Mouse (Mus musculus) heart, embryonic 15.5 days (tissue): ENCODE results near the gene Homer3. TPM values are rescaled to one million over a fixed set of nuclear protein-coding genes. Genes with fewer than 3 reads are reported as not detected.

Experiments used
- ATAC-seq: fragments of 200-750 bp; cut with Nextera tagmentation; replicated peaks from 2 replicates; pipeline ENCODE4 v1.8.0; 2017; ENCODE audit warnings: low read depth, moderate TSS enrichment; ENCODE audit not compliant: insufficient number of reproducible peaks, insufficient read depth, low FRiP score
- H3K27ac ChIP-seq: fragments of 300-500 bp; sonication (generic); 2 replicates; pipeline ENCODE4 v1.5.1; 2015; ENCODE audit warnings: mild to moderate bottlenecking, inconsistent platforms
- H3K27me3 ChIP-seq: fragments of 300-500 bp; sonication (generic); 2 replicates; pipeline ENCODE4 v1.6.1; 2015; ENCODE audit warnings: inconsistent platforms
- H3K36me3 ChIP-seq: fragments of 300-500 bp; sonication (generic); 2 replicates; pipeline ENCODE4 v1.6.1; 2015; ENCODE audit warnings: mild to moderate bottlenecking, inconsistent platforms
- H3K4me1 ChIP-seq: fragments of 300-500 bp; sonication (generic); replicated peaks from 2 replicates; pipeline ENCODE4 v1.6.1; 2015; ENCODE audit warnings: inconsistent platforms
- H3K4me2 ChIP-seq: fragments of 300-500 bp; sonication (generic); 2 replicates; pipeline ENCODE4 v1.6.1; 2015; ENCODE audit warnings: inconsistent platforms, mild to moderate bottlenecking, moderate library complexity
- H3K4me3 ChIP-seq: fragments of 300-500 bp; sonication (generic); 2 replicates; pipeline ENCODE4 v1.5.1; 2015; ENCODE audit warnings: mild to moderate bottlenecking, inconsistent platforms
- H3K9ac ChIP-seq: fragments of 300-500 bp; sonication (generic); 2 replicates; pipeline ENCODE4 v1.6.1; 2015; ENCODE audit warnings: mild to moderate bottlenecking, inconsistent platforms
- H3K9me3 ChIP-seq: fragments of 300-500 bp; sonication (generic); replicated peaks from 2 replicates; pipeline ENCODE4 v1.6.1; 2016; ENCODE audit warnings: inconsistent platforms
- WGBS: fragments of 180-500 bp; shearing (Covaris S2); methylation state at CpG from one replicate; pipeline ENCODE4 v1.1.7; 2015; ENCODE audit warnings: mixed read lengths; 5-methylcytosine and 5-hydroxymethylcytosine counted together
- polyA plus RNA-seq: library from polyadenylated mRNA; unstranded; fragments of >200 nt; fragmentation: Nextera tagmentation; extraction: Ambion mirVana; gene quantifications from 2 replicates; pipeline ENCODE4 v1.2.1, GENCODE M21; 2015

The Homer3 gene
- polyA plus RNA-seq, 1 experiment from 2014 or later: 24.2 TPM

DNA sequence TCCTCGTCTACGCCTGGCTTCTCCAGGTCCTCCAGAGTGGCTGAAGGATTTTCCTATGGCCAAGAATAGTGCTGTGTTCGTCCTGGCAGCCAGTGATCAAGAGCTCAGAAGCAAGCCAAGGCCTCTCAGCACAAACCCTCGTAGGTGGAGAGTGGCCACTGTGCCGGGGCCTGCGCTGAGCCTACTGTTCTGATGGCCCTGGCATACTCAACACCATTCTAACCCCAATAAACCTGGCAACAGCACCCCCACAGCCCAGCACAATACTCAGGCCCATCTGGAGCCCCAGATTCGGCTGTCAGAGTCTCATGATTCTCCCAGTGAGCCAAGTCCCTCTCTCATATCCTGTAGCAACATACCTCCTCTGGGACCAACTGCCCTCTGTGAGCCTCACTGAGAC is 58.0 kb downstream of the Homer3 start:
- no peaks in the 10 kb centered on the region for H3K27me3 ChIP-seq
- no peaks in the 10 kb centered on the region for H3K9me3 ChIP-seq
- ATAC-seq: no peak
- no peak overlapping the region for H3K4me2 ChIP-seq
- no peak overlapping the region for H3K4me3 ChIP-seq
- no peak overlapping the region for H3K9ac ChIP-seq
- H3K36me3 ChIP-seq: peaks cover 78% of the 10 kb centered on the region
- H3K27ac ChIP-seq: no peak overlapping the region
- peaks cover 2% of the 10 kb centered on the region; the same call in 1 of the 2 replicates for H3K4me1 ChIP-seq
- WGBS: 87% methylated on average over 7 of the region's 7 CpGs

DNA sequence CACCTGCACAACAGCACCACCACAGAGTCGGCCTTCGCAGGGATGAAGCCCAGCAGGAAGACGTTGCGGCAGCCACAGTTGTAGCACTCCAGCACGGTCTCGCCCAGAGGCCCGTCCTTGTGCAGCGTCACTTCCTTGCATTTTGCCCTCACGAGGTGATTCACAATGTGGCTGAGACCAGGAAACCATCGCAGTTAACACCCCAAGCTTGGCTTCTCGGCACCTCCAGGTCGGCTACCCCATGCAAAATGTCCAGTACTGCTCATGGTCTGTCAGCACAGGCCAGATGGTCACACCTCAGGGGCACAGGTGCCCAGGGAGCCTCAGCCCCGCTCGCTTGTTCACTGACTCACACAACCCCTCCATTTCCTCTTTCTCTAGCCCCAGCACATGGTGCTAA is 59.4 kb downstream of the Homer3 start:
- no peaks in the 10 kb centered on the region for H3K27me3 ChIP-seq
- 92% methylated on average over 14 of the region's 14 CpGs for WGBS
- peaks cover 2% of the 10 kb centered on the region; the same call in 1 of the 2 replicates for H3K4me1 ChIP-seq
- no peaks in the 10 kb centered on the region for H3K9me3 ChIP-seq
- no peak overlapping the region for H3K4me2 ChIP-seq
- no peak overlapping the region for H3K27ac ChIP-seq
- no peak for ATAC-seq
- no peak overlapping the region for H3K4me3 ChIP-seq
- peaks cover 65% of the 10 kb centered on the region for H3K36me3 ChIP-seq
- H3K9ac ChIP-seq: no peak overlapping the region

DNA sequence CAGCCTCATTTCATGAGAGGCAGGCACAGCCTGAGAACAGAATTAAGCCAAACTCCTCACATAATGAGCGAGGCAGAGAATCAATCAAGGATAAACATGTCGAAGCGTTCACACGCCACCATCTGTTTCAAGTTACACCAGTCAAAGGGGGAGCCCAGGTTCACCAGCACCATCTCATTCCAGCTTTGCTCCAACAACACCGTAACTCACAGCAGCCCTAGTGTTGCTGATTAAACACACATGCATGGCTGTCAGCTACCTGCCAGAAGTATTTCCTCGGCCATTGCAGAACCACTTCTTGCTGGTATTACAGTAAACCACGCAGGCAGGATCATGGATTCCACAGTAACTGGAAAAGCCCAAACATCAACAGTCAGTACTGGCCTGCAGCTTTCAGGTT is 60.4 kb downstream of the Homer3 start:
- peaks cover 54% of the 10 kb centered on the region for H3K36me3 ChIP-seq
- 83% methylated on average over 7 of the region's 7 CpGs for WGBS

DNA sequence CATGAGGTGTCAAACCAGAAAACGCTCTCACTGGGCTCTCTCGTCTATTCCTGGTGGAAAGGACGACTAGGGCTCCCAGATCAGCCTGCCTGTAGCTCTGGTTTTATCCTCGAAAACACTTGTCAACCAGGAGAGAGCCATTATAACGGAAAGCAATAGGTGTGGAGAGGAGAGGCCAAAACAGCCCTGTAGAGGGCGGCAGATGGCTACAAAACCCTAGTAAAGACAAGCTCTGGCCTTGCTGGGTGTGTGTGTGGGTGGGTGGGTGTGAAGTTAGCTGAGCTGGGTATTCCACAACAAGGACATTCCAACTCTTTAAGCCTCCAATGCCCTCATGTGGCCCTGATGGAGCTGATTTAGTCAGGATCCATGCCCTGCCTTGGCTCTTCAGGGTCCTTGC is 61.1 kb downstream of the Homer3 start:
- Histone ChIP-seq H3K9ac (no peak overlapping the region), H3K9me3 (no peaks in the 10 kb centered on the region), H3K27me3 (no peaks in the 10 kb centered on the region), H3K4me2 (no peak overlapping the region), H3K4me1 (peaks cover 10% of the 10 kb centered on the region), H3K4me3 (no peak overlapping the region), H3K27ac (no peak overlapping the region), H3K36me3 (peaks cover 48% of the 10 kb centered on the region)
- WGBS: 59% methylated on average over 6 of the region's 6 CpGs
- no peak for ATAC-seq

More for the DNA sequence above, 60.4 kb downstream of the Homer3 start:
- H3K27ac ChIP-seq: no peak overlapping the region
- H3K4me3 ChIP-seq: no peak overlapping the region
- H3K9ac ChIP-seq: no peak overlapping the region
- no peak for ATAC-seq
- no peak overlapping the region for H3K4me2 ChIP-seq
- no peaks in the 10 kb centered on the region for H3K9me3 ChIP-seq
- no peaks in the 10 kb centered on the region for H3K27me3 ChIP-seq
- H3K4me1 ChIP-seq: peaks cover 4% of the 10 kb centered on the region

Other genes starting within 250 kb of the Homer3 start
- 32.0 and 43.5 TPM in 2 replicates for gene Mau2, start 240.1 kb upstream of the Homer3 start, polyA plus RNA-seq
- gene Sugp1, start 240.0 kb upstream of the Homer3 start, polyA plus RNA-seq: 25.4 and 31.5 TPM in 2 replicates
- gene Tm6sf2, start 209.9 kb upstream of the Homer3 start, polyA plus RNA-seq: 0.60 and 1.0 TPM in 2 replicates
- 0.03 TPM in 1 of 2 replicates, not detected in the other for gene Hapln4, start 199.4 kb upstream of the Homer3 start, polyA plus RNA-seq
- 0.16 and 0.71 TPM in 2 replicates for gene Ncan, start 162.0 kb upstream of the Homer3 start, polyA plus RNA-seq
- gene Nr2c2ap, start 151.5 kb upstream of the Homer3 start, polyA plus RNA-seq: 29.5 and 35.6 TPM in 2 replicates
- gene Rfxank, start 143.7 kb upstream of the Homer3 start, polyA plus RNA-seq: 16.5 and 19.9 TPM in 2 replicates
- 31.5 and 38.7 TPM in 2 replicates for gene Borcs8, start 143.3 kb upstream of the Homer3 start, polyA plus RNA-seq
- 0.28 and 0.44 TPM in 2 replicates for gene Mef2b, start 143.1 kb upstream of the Homer3 start, polyA plus RNA-seq
- 77.6 and 89.7 TPM in 2 replicates for gene Tmem161a, start 110.5 kb upstream of the Homer3 start, polyA plus RNA-seq
- 7.6 and 12.5 TPM in 2 replicates for gene Slc25a42, start 70.5 kb upstream of the Homer3 start, polyA plus RNA-seq
- 22.1 and 27.4 TPM in 2 replicates for gene Sugp2, start 48.6 kb upstream of the Homer3 start, polyA plus RNA-seq
- gene Armc6, start 48.4 kb upstream of the Homer3 start, polyA plus RNA-seq: 16.4 and 24.0 TPM in 2 replicates
- 25.2 and 33.6 TPM in 2 replicates for gene Ddx49, start 19.7 kb downstream of the Homer3 start, polyA plus RNA-seq
- gene Cope, start 19.7 kb downstream of the Homer3 start, polyA plus RNA-seq: 241 and 335 TPM in 2 replicates
- gene Cers1, start 32.9 kb downstream of the Homer3 start, polyA plus RNA-seq: 1.3 and 2.3 TPM in 2 replicates
- gene Gdf1, start 47.0 kb downstream of the Homer3 start, polyA plus RNA-seq: 0.31 and 1.4 TPM in 2 replicates
- gene Upf1, start 70.5 kb downstream of the Homer3 start, polyA plus RNA-seq: 10.5 and 13.4 TPM in 2 replicates
- 2.8 and 4.0 TPM in 2 replicates for gene Comp, start 90.7 kb downstream of the Homer3 start, polyA plus RNA-seq
- gene Crtc1, start 156.8 kb downstream of the Homer3 start, polyA plus RNA-seq: 8.7 and 14.2 TPM in 2 replicates
- 8.7 and 12.7 TPM in 2 replicates for gene Klhl26, start 194.1 kb downstream of the Homer3 start, polyA plus RNA-seq
- gene Tmem59l, start 204.5 kb downstream of the Homer3 start, polyA plus RNA-seq: 0.24 and 0.96 TPM in 2 replicates
- 3.8 and 11.1 TPM in 2 replicates for gene Crlf1, start 210.3 kb downstream of the Homer3 start, polyA plus RNA-seq
- 116 and 117 TPM in 2 replicates for gene Rex1bd, start 223.9 kb downstream of the Homer3 start, polyA plus RNA-seq
- 684 and 768 TPM in 2 replicates for gene Uba52, start 228.0 kb downstream of the Homer3 start, polyA plus RNA-seq
- 203 and 274 TPM in 2 replicates for gene Fkbp8, start 244.9 kb downstream of the Homer3 start, polyA plus RNA-seq
- gene Kxd1, start 245.1 kb downstream of the Homer3 start, polyA plus RNA-seq: 64.5 and 68.8 TPM in 2 replicates